In the genomic region with DNA sequence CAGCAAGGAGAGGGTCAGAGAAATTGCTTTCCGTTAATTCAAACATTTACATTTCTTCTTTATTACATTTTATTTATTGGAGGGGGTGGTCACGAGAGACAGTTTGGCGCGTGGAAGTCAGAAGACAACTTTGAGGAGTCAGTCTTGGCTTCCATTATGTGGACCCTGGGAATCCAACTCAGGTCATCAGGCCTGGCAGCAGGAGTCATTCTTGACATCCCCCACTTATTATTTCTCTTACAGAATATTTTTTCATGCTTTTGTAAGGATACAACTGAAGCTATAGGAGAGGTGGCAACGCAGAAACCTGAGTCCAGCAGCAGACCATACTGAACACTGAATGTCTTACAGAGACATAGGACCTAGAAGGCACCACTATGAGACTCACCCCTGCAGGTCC, we compare ENCODE assay signal across 8 mouse cellular contexts. TPM values are rescaled to one million over a fixed set of nuclear protein-coding genes. Genes with fewer than 3 reads are reported as not detected.
DNase-seq lines count a peak whose midpoint lies in the region; ATAC-seq and TF ChIP-seq lines count a peak whose summit lies in the region.

No protein-coding gene starts in this region.

- TF ChIP-seq POLR2A in myocyte (IDR thresholded peaks at IDR 0.05; ENCODE audit: insufficient read length, low read depth), result no peak

- TF ChIP-seq CTCF in hindbrain, postnatal 0 days (IDR thresholded peaks at IDR 0.05; ENCODE audit: low read depth), result no peak

- H3ac ChIP-seq in myocyte (ENCODE audit: control insufficient read depth, insufficient read length), result no peak overlapping the region

- WGBS in forebrain, embryonic 10.5 days, result 74% methylated on average over 5 of the region's 5 CpGs
- WGBS in forebrain, embryonic 13.5 days, result 58% methylated on average over 5 of the region's 5 CpGs
- 75% methylated on average over 5 of the region's 5 CpGs for WGBS in limb, embryonic 11.5 days
- 69% methylated on average over 5 of the region's 5 CpGs for WGBS in limb, embryonic 10.5 days
- 61% methylated on average over 5 of the region's 5 CpGs for WGBS in hindbrain, postnatal 0 days

- peaks cover 38% of the 10 kb centered on the region for H3K4me1 ChIP-seq in forebrain, embryonic 10.5 days
- peaks cover 27% of the 10 kb centered on the region for H3K4me1 ChIP-seq in forebrain, embryonic 13.5 days
- H3K4me1 ChIP-seq in limb, embryonic 11.5 days (ENCODE audit: control insufficient read depth, insufficient read depth, low read length), result peaks cover 9% of the 10 kb centered on the region; the same call in 1 of the 2 replicates
- H3K4me1 ChIP-seq in limb, embryonic 10.5 days, result peaks cover 25% of the 10 kb centered on the region
- H3K4me1 ChIP-seq in hindbrain, postnatal 0 days (ENCODE audit: insufficient read depth, low read length), result peaks cover 16% of the 10 kb centered on the region; the same call in 1 of the 2 replicates

- H3K36me3 ChIP-seq in forebrain, embryonic 10.5 days (replicated peaks), result no peaks in the 10 kb centered on the region; the same call in 1 of the 2 replicates
- H3K36me3 ChIP-seq in forebrain, embryonic 13.5 days (ENCODE audit: poor library complexity, severe bottlenecking), result no peaks in the 10 kb centered on the region
- no peaks in the 10 kb centered on the region for H3K36me3 ChIP-seq in limb, embryonic 11.5 days (ENCODE audit: control insufficient read depth, insufficient read depth, low read length)
- H3K36me3 ChIP-seq in limb, embryonic 10.5 days, result no peaks in the 10 kb centered on the region
- H3K36me3 ChIP-seq in hindbrain, postnatal 0 days (ENCODE audit: insufficient read depth, low read length), result no peaks in the 10 kb centered on the region
- no peaks in the 10 kb centered on the region for H3K36me3 ChIP-seq in myocyte (ENCODE audit: control insufficient read depth, insufficient read depth)

- H3K27ac ChIP-seq in forebrain, embryonic 10.5 days, result no peak overlapping the region
- no peak overlapping the region for H3K27ac ChIP-seq in forebrain, embryonic 13.5 days
- no peak overlapping the region for H3K27ac ChIP-seq in limb, embryonic 11.5 days (replicated peaks; ENCODE audit: low read depth, low read length)
- H3K27ac ChIP-seq in limb, embryonic 10.5 days, result no peak overlapping the region
- H3K27ac ChIP-seq in hindbrain, postnatal 0 days, result no peak overlapping the region

- peaks cover 33% of the 10 kb centered on the region for H3K27me3 ChIP-seq in forebrain, embryonic 10.5 days (ENCODE audit: poor library complexity, severe bottlenecking)
- peaks cover 3% of the 10 kb centered on the region; the same call in 1 of the 2 replicates for H3K27me3 ChIP-seq in forebrain, embryonic 13.5 days
- peaks cover 12% of the 10 kb centered on the region for H3K27me3 ChIP-seq in limb, embryonic 11.5 days (ENCODE audit: control insufficient read depth, insufficient read depth, low read length)
- peaks cover 20% of the 10 kb centered on the region for H3K27me3 ChIP-seq in limb, embryonic 10.5 days (ENCODE audit: low read depth, poor library complexity, severe bottlenecking)
- no peaks in the 10 kb centered on the region for H3K27me3 ChIP-seq in hindbrain, postnatal 0 days (ENCODE audit: insufficient read depth, low read length)
- H3K27me3 ChIP-seq in myocyte (ENCODE audit: control insufficient read depth, insufficient read depth, insufficient read length), result peaks cover 8% of the 10 kb centered on the region

- no peaks in the 10 kb centered on the region for H3K79me2 ChIP-seq in myocyte (ENCODE audit: control insufficient read depth, insufficient read depth)

- ATAC-seq in forebrain, embryonic 13.5 days, result no peak
- no peak for ATAC-seq in limb, embryonic 11.5 days (ENCODE audit: insufficient number of reproducible peaks, low FRiP score, low TSS enrichment, low read depth)
- ATAC-seq in hindbrain, postnatal 0 days, result no peak

- no peak overlapping the region for H3K9ac ChIP-seq in forebrain, embryonic 13.5 days
- no peak overlapping the region for H3K9ac ChIP-seq in limb, embryonic 11.5 days (ENCODE audit: low read length)
- H3K9ac ChIP-seq in hindbrain, postnatal 0 days (replicated peaks; ENCODE audit: low read length), result no peak overlapping the region

- no peak for DNase-seq in forebrain, embryonic 10.5 days (ENCODE audit: extremely low spot score, low spot score)
- DNase-seq in limb, embryonic 11.5 days (ENCODE audit: low spot score), result no peak
- DNase-seq in limb, embryonic 10.5 days (ENCODE audit: low spot score), result no peak
- no peak for DNase-seq in hindbrain, postnatal 0 days (ENCODE audit: low spot score)
- no peak for DNase-seq in c-Kit-positive CD71-positive TER-119-positive erythroid progenitor cells, embryonic 14.5 days (ENCODE audit: low spot score)
- DNase-seq in thymus, postnatal 25 days, result no peak

- H3K4me3 ChIP-seq in forebrain, embryonic 10.5 days, result peak overlapping the region; percentile 71
- no peak overlapping the region for H3K4me3 ChIP-seq in forebrain, embryonic 13.5 days
- no peak overlapping the region for H3K4me3 ChIP-seq in limb, embryonic 11.5 days (ENCODE audit: low read depth, low read length)
- H3K4me3 ChIP-seq in limb, embryonic 10.5 days, result no peak overlapping the region
- H3K4me3 ChIP-seq in hindbrain, postnatal 0 days (ENCODE audit: low read length), result peak overlapping the region; percentile 74
- H3K4me3 ChIP-seq in myocyte, result peak overlapping the region; percentile 20

- peaks cover 4% of the 10 kb centered on the region; the same call in 1 of the 2 replicates for H3K9me3 ChIP-seq in forebrain, embryonic 10.5 days
- H3K9me3 ChIP-seq in forebrain, embryonic 13.5 days (replicated peaks), result no peaks in the 10 kb centered on the region
- H3K9me3 ChIP-seq in limb, embryonic 11.5 days (ENCODE audit: control insufficient read depth, low read length), result no peaks in the 10 kb centered on the region
- no peaks in the 10 kb centered on the region for H3K9me3 ChIP-seq in limb, embryonic 10.5 days (replicated peaks)
- H3K9me3 ChIP-seq in hindbrain, postnatal 0 days (ENCODE audit: low read length), result no peaks in the 10 kb centered on the region

- H3K4me2 ChIP-seq in forebrain, embryonic 13.5 days, result no peak overlapping the region
- H3K4me2 ChIP-seq in limb, embryonic 11.5 days (ENCODE audit: low read depth, severe bottlenecking), result peak overlapping the region; percentile 93
- peak overlapping the region; percentile 95 for H3K4me2 ChIP-seq in hindbrain, postnatal 0 days (ENCODE audit: low read depth, low read length)
- H3K4me2 ChIP-seq in myocyte (ENCODE audit: low read depth), result peak overlapping the region; percentile 86

TF ChIP-seq in myocyte, 11 proteins besides CTCF, POLR2A, EP300 and RAD21:
- TF ChIP-seq SRF (IDR thresholded peaks at IDR 0.05; ENCODE audit: control insufficient read depth, insufficient read length, low read depth) (no peak), CEBPB (IDR thresholded peaks at IDR 0.05; ENCODE audit: insufficient read depth, poor library complexity, severe bottlenecking) (no peak)

RNA-seq across cellular contexts. Expression of gene Tbc1d8, which starts 0.7 kb away (rescaled TPM):
- 4.5 and 6.7 TPM in 2 replicates for polyA plus RNA-seq in forebrain, embryonic 10.5 days (2016; fragmentation: Nextera tagmentation; extraction: Ambion mirVana)
- 6.1 and 6.9 TPM in 2 replicates for polyA plus RNA-seq in forebrain, embryonic 13.5 days (2015; fragmentation: Nextera tagmentation; extraction: Ambion mirVana)
- 5.0 and 5.3 TPM in 2 replicates for polyA plus RNA-seq in limb, embryonic 11.5 days (2014; fragmentation: Nextera tagmentation; extraction: Ambion mirVana)
- polyA plus RNA-seq in limb, embryonic 10.5 days (2016; fragmentation: Nextera tagmentation; extraction: Ambion mirVana), result 3.6 and 5.1 TPM in 2 replicates
- total RNA-seq in hindbrain, postnatal 0 days (2014; rRNA removed), result 17.4 and 17.7 TPM in 2 replicates
- 7.6 and 7.8 TPM in 2 replicates for polyA plus RNA-seq in hindbrain, postnatal 0 days (2015; fragmentation: Nextera tagmentation; extraction: Ambion mirVana)
- polyA plus RNA-seq in myocyte (2012; fragmentation: generic; extraction: Trizol), result 5.8 TPM

RNA-seq across cellular contexts. Expression of gene Cnot11, which starts 55.5 kb away (rescaled TPM):
- 21.5 and 22.0 TPM in 2 replicates for polyA plus RNA-seq in forebrain, embryonic 10.5 days (2016; fragmentation: Nextera tagmentation; extraction: Ambion mirVana)
- 15.9 and 17.2 TPM in 2 replicates for polyA plus RNA-seq in forebrain, embryonic 13.5 days (2015; fragmentation: Nextera tagmentation; extraction: Ambion mirVana)
- polyA plus RNA-seq in limb, embryonic 11.5 days (2014; fragmentation: Nextera tagmentation; extraction: Ambion mirVana), result 31.3 and 31.4 TPM in 2 replicates
- 23.1 and 26.0 TPM in 2 replicates for polyA plus RNA-seq in limb, embryonic 10.5 days (2016; fragmentation: Nextera tagmentation; extraction: Ambion mirVana)
- 26.4 and 31.7 TPM in 2 replicates for total RNA-seq in hindbrain, postnatal 0 days (2014; rRNA removed)
- 12.3 and 12.7 TPM in 2 replicates for polyA plus RNA-seq in hindbrain, postnatal 0 days (2015; fragmentation: Nextera tagmentation; extraction: Ambion mirVana)
- polyA plus RNA-seq in myocyte (2012; fragmentation: generic; extraction: Trizol), result 16.8 TPM

Comparison
In these comparisons a context has a peak if more than half of its experiments do, and no peak if none do; other contexts are left out.
1. H3K4me3 ChIP-seq: peak in forebrain, embryonic 10.5 days (single experiment), hindbrain, postnatal 0 days (single experiment) and myocyte (single experiment); none in forebrain, embryonic 13.5 days (single experiment), limb, embryonic 11.5 days (single experiment) and limb, embryonic 10.5 days (single experiment).